Mouse (Mus musculus): ENCODE measurements at regions not wholly inside any gene's neighbourhood (a gene's known extent, or its start where the extent isn't known, plus 50 kb on each side); places are given as distances from the start of the nearest gene placed in this dataset.

DNA sequence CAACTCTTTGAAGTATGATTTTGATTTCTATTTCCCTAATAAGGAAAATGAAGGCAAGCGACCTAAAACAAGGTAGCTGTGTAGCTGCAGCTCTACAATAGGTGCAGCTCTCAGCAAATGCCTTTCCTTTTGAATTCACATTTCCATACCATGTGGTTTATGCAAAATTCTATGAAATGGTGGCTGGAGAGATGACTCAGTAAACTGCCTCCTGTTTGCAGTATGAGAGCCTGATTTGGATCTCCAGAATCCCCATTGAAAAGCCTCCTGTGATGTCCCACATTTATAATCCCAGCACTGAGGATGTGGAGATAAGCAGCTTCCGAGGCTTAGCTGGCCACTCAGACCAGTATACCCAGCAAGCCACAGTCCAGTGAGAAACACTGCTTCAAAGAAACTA is 59.6 kb downstream of the Npy1r start:
- H3K9ac ChIP-seq (replicated peaks; ENCODE audit: low read length): no peak overlapping the region
- no peak overlapping the region for H3K4me3 ChIP-seq (ENCODE audit: low read length)
- H3K27ac ChIP-seq (ENCODE audit: low read length): no peak overlapping the region
- H3K4me2 ChIP-seq (replicated peaks; ENCODE audit: low read depth, low read length): no peak overlapping the region
- H3K4me1 ChIP-seq (ENCODE audit: insufficient read depth, low read length): no peaks in the 10 kb centered on the region
- 81% methylated on average over 2 of the region's 2 CpGs for whole genome bisulfite sequencing
- ATAC-seq (ENCODE audit: low FRiP score, low TSS enrichment): no peak
- no peaks in the 10 kb centered on the region for H3K36me3 ChIP-seq (ENCODE audit: insufficient read depth, low read length)
- no peaks in the 10 kb centered on the region for H3K27me3 ChIP-seq (ENCODE audit: insufficient read depth, low read length)
- no peaks in the 10 kb centered on the region for H3K9me3 ChIP-seq (ENCODE audit: low read length)

DNA sequence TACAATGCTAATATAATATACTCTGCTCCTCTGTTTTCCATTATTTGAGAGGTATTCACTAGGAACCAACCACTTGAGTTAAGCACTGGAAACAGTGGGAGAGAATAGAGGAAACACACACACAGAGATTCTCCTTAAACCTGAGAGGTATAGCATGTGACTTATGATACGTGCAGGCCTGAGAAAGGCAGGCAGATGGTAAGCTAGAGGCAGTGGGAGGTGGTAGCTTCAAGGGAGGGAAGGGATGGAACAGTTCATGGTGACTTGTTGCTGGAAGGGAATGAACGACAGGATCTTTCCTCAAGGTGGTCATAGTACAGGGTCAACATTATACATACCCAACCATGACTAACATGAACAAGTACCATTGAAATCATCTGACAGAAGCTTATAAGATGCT is 60.8 kb downstream of the Npy1r start:
- H3K27me3 ChIP-seq (ENCODE audit: insufficient read depth, low read length): no peaks in the 10 kb centered on the region
- H3K4me2 ChIP-seq (replicated peaks; ENCODE audit: low read depth, low read length): no peak overlapping the region
- no peaks in the 10 kb centered on the region for H3K9me3 ChIP-seq (ENCODE audit: low read length)
- H3K4me1 ChIP-seq (ENCODE audit: insufficient read depth, low read length): no peaks in the 10 kb centered on the region
- H3K36me3 ChIP-seq (ENCODE audit: insufficient read depth, low read length): no peaks in the 10 kb centered on the region
- no peak overlapping the region for H3K4me3 ChIP-seq (ENCODE audit: low read length)
- H3K27ac ChIP-seq (ENCODE audit: low read length): no peak overlapping the region
- WGBS: 80% methylated on average over 2 of the region's 2 CpGs
- no peak overlapping the region for H3K9ac ChIP-seq (replicated peaks; ENCODE audit: low read length)
- ATAC-seq (ENCODE audit: low FRiP score, low TSS enrichment): no peak

DNA sequence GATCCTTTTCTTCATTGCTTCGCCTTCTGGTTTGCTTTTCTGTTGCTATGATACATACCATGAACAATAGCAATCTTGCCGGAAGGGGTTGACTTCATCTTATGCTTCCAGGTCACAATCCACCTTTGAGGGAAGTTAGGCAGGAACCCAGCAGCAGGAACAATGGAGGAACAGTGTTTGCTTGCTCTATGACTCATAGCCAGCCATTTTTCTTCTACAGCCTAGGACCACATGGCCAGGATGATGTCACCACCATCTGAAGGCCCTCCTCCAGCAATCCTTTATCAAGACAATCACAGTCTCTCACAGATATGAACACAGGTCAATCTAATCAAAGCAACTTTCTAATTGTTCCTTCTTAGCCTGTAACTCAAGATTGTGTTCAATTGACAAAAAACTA is 61.5 kb downstream of the Npy1r start:
- H3K4me2 ChIP-seq (replicated peaks; ENCODE audit: low read depth, low read length): no peak overlapping the region
- no peak overlapping the region for H3K4me3 ChIP-seq (ENCODE audit: low read length)
- no peak for ATAC-seq (ENCODE audit: low FRiP score, low TSS enrichment)
- H3K9me3 ChIP-seq (ENCODE audit: low read length): no peaks in the 10 kb centered on the region
- H3K9ac ChIP-seq (replicated peaks; ENCODE audit: low read length): no peak overlapping the region
- H3K27ac ChIP-seq (ENCODE audit: low read length): no peak overlapping the region
- H3K36me3 ChIP-seq (ENCODE audit: insufficient read depth, low read length): no peaks in the 10 kb centered on the region
- H3K4me1 ChIP-seq (ENCODE audit: insufficient read depth, low read length): no peaks in the 10 kb centered on the region
- no peaks in the 10 kb centered on the region for H3K27me3 ChIP-seq (ENCODE audit: insufficient read depth, low read length)
- WGBS: 87% methylated on average over 2 of the region's 2 CpGs

DNA sequence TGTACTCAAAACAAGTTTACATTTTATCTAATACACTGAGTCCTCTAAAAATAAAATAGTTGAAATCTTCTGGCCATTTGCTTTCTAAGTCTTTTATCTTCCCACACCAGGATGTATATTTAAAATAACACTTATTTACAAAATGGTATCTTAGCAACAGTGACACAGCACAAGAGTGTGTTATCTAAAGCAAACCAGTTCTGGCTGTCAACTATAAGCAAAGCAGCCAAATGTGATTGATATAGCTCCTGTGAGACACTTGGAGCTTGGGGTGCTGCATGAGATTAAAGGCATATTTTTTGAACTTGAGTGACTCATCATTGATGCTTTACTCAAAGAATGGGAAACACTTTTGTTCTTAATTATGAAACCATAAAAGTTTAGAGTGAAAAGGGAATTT is 62.7 kb downstream of the Npy1r start:
- Histone ChIP-seq H3K9ac (replicated peaks; ENCODE audit: low read length) (no peak overlapping the region), H3K4me2 (replicated peaks; ENCODE audit: low read depth, low read length) (no peak overlapping the region), H3K4me3 (ENCODE audit: low read length) (no peak overlapping the region), H3K9me3 (ENCODE audit: low read length) (no peaks in the 10 kb centered on the region), H3K27ac (ENCODE audit: low read length) (no peak overlapping the region), H3K27me3 (ENCODE audit: insufficient read depth, low read length) (no peaks in the 10 kb centered on the region), H3K4me1 (ENCODE audit: insufficient read depth, low read length) (no peaks in the 10 kb centered on the region), H3K36me3 (ENCODE audit: insufficient read depth, low read length) (no peaks in the 10 kb centered on the region)
- no peak for ATAC-seq (ENCODE audit: low FRiP score, low TSS enrichment)

DNA sequence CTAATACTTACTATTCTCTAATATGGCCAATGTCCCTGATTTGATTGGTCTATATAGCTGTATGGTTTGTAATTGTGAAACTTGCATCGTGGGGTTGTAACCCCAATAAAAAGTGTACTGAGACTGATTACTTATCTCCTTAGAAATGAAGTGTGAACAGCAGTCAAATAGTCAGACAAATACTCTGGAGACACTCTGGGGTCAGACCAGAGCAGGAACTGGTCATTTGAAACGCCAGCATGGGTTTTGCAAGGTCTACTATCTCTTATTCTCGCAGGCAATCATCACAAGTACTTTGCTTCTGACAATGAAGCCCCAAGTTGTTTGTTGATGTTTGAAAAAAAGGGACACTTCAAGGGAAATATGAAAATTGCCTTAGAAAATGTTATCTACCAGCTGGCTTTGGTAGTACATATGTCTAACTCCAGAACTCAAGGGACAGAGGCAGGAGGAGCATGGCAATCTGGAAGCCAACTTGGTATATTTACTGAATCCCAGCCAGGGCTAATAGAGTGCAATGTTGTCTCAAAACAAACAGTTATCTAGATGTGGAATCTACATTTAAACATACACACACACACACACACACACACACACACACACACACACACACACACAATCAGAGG is 64.1 kb downstream of the Npy1r start:
- WGBS: 53% methylated on average over 3 of the region's 3 CpGs
- H3K27me3 ChIP-seq (ENCODE audit: insufficient read depth, low read length): no peaks in the 10 kb centered on the region
- no peak overlapping the region for H3K4me3 ChIP-seq (ENCODE audit: low read length)
- no peak overlapping the region for H3K27ac ChIP-seq (ENCODE audit: low read length)
- no peak overlapping the region for H3K9ac ChIP-seq (replicated peaks; ENCODE audit: low read length)
- no peaks in the 10 kb centered on the region for H3K9me3 ChIP-seq (ENCODE audit: low read length)
- H3K4me2 ChIP-seq (replicated peaks; ENCODE audit: low read depth, low read length): no peak overlapping the region
- H3K4me1 ChIP-seq (ENCODE audit: insufficient read depth, low read length): no peaks in the 10 kb centered on the region
- H3K36me3 ChIP-seq (ENCODE audit: insufficient read depth, low read length): no peaks in the 10 kb centered on the region
- ATAC-seq (ENCODE audit: low FRiP score, low TSS enrichment): no peak

DNA sequence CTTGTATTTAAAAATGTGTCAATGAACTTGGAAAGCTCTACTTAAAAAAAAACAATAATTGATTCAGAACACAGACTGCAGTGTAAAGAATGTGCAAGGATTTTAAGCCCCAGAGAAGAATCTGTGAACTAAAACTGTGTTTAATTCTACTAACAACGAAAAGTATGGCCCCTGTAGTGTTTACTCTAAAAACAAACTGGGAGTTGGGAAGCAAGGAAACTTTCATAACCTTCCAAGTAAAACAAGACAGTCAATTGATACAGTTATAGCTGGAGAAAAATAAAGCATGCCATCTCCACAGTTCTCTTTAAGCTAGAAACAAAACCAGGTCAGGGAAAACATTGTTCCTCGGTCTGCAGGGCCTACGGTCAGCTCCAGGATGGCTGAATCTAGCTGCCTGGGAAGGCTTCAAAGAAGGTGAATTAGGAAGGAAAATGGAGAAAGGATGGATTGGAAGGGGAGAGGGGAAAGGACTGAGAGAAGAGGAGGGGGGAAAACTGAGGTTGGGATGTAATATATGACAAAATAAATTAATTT is 68.1 kb downstream of the Npy1r start:
- peak; percentile 65; the same call in 1 of the 2 replicates for ATAC-seq (ENCODE audit: low FRiP score, low TSS enrichment)
- Histone ChIP-seq H3K27me3 (ENCODE audit: insufficient read depth, low read length) (no peaks in the 10 kb centered on the region), H3K9me3 (ENCODE audit: low read length) (no peaks in the 10 kb centered on the region), H3K4me2 (replicated peaks; ENCODE audit: low read depth, low read length) (no peak overlapping the region), H3K36me3 (ENCODE audit: insufficient read depth, low read length) (no peaks in the 10 kb centered on the region), H3K4me3 (ENCODE audit: low read length) (no peak overlapping the region), H3K9ac (replicated peaks; ENCODE audit: low read length) (no peak overlapping the region), H3K27ac (ENCODE audit: low read length) (no peak overlapping the region), H3K4me1 (ENCODE audit: insufficient read depth, low read length) (no peaks in the 10 kb centered on the region)
- WGBS: 14% methylated on average over 3 of the region's 3 CpGs

DNA sequence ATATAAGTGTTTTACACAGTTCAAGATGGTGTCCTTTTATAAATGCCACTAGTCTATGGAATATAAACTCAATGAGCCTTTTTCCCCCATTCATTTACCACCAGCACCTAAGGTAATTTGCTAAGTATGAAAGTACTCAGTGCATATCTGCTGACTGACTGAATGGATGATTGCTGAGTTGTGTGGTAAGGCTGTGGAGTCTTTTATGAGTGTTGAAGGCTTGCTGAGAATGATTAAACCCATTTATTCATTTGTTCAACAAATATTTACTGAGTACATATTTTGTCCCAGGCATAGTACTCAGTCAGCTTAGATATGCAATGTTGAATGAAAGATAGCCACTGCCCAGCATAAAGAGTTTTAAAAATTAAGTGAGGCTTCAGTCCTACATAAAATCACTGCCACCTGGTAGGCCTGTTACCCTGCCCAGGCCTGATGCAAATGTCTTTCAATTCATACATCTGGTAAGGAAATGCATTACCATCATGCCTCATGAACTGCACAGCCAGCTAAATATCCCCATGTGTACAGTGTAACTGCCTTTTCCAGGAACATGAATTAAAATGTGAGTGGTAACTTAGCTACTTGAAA is 71.5 kb downstream of the Npy1r start:
- Histone ChIP-seq H3K4me2 (replicated peaks; ENCODE audit: low read depth, low read length) (no peak overlapping the region), H3K36me3 (ENCODE audit: insufficient read depth, low read length) (no peaks in the 10 kb centered on the region), H3K9me3 (ENCODE audit: low read length) (no peaks in the 10 kb centered on the region), H3K27me3 (ENCODE audit: insufficient read depth, low read length) (no peaks in the 10 kb centered on the region), H3K4me3 (ENCODE audit: low read length) (no peak overlapping the region), H3K4me1 (ENCODE audit: insufficient read depth, low read length) (no peaks in the 10 kb centered on the region), H3K9ac (replicated peaks; ENCODE audit: low read length) (no peak overlapping the region), H3K27ac (ENCODE audit: low read length) (no peak overlapping the region)
- no peak for ATAC-seq (ENCODE audit: low FRiP score, low TSS enrichment)

DNA sequence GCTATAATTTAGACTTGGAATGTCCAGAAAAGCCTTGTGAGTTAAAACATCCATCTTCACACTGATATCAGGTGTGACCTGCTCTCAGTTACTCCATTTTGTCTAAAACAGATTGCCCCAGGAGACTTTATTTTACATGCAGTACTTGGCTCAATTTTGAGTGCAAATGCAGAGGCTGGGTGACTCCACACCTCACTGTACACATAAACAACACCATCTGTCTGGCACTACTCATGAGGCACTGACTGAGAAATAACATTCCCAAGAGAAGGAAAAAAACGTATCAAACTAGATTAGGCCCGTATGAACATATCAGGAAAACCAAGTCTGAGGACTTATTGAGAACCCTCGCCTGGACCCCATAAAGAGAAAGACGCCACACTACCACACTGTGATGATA is 74.1 kb downstream of the Npy1r start:
- ATAC-seq (ENCODE audit: low FRiP score, low TSS enrichment): no peak
- H3K4me2 ChIP-seq (replicated peaks; ENCODE audit: low read depth, low read length): no peak overlapping the region
- H3K9me3 ChIP-seq (ENCODE audit: low read length): no peaks in the 10 kb centered on the region
- no peak overlapping the region for H3K9ac ChIP-seq (replicated peaks; ENCODE audit: low read length)
- H3K4me1 ChIP-seq (ENCODE audit: insufficient read depth, low read length): no peaks in the 10 kb centered on the region
- WGBS: 84% methylated on average over 4 of the region's 4 CpGs
- no peaks in the 10 kb centered on the region for H3K36me3 ChIP-seq (ENCODE audit: insufficient read depth, low read length)
- no peaks in the 10 kb centered on the region for H3K27me3 ChIP-seq (ENCODE audit: insufficient read depth, low read length)
- H3K27ac ChIP-seq (ENCODE audit: low read length): no peak overlapping the region
- no peak overlapping the region for H3K4me3 ChIP-seq (ENCODE audit: low read length)

DNA sequence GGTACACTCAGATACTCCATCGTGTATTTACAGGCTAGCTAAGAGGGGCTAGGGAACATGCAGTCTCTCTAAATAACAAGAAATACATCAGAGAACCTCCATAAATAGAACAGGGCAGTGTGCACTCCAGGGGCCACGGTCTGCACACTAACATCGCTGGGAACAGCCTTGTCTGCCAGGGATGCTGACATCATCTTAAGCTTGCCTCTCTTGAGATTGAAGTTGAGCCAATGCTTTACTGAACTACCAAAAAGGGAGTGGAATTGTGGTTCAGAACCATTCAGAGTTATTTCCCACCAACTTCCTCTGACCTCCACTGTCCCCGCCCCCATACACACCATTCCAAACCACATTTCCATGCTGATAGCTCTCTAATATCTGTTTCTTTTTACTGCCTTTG is 75.7 kb downstream of the Npy1r start:
- Histone ChIP-seq H3K9ac (replicated peaks; ENCODE audit: low read length) (no peak overlapping the region), H3K9me3 (ENCODE audit: low read length) (no peaks in the 10 kb centered on the region), H3K4me1 (ENCODE audit: insufficient read depth, low read length) (no peaks in the 10 kb centered on the region), H3K36me3 (ENCODE audit: insufficient read depth, low read length) (no peaks in the 10 kb centered on the region), H3K27ac (ENCODE audit: low read length) (no peak overlapping the region), H3K27me3 (ENCODE audit: insufficient read depth, low read length) (no peaks in the 10 kb centered on the region), H3K4me2 (replicated peaks; ENCODE audit: low read depth, low read length) (no peak overlapping the region), H3K4me3 (ENCODE audit: low read length) (no peak overlapping the region)
- 69% methylated on average over 4 of the region's 4 CpGs for WGBS
- no peak for ATAC-seq (ENCODE audit: low FRiP score, low TSS enrichment)

DNA sequence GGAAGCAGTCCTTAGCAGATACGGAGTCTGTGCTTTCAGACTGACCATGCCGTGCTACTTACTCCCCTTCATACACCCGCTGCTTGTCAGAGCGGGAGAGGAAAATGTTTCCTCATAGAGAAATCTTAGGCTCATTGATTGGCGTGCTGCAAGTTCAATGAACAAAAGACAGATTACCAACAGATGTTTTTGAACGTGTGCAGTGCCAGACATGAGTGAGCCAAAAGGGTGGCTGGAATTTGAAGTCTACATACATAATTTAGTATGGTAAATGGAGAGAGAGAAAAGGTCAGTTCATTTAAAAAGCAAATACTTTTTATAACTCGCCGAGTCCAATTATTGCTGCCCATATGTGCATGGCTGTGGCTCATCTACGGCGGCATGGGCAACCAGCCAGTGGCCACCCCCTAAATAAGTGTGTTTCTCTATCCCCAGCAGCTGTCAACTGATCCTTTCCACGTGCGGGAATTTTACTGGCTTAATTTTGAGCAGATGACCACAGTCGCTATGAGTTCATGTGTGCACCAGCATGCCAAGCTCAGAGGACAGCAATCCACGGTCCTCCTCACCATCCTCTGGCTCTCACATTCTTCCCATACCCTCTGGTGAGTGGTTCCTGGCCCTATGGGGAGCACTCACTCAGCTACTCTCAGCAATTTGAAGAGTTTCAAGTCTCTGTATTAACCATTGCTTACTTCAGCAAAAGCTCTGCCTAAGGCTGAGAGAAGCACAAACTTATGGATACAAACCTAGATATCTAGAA is 80.3 kb downstream of the Npy1r start:
- WGBS: 71% methylated on average over 14 of the region's 14 CpGs
- Histone ChIP-seq H3K27me3 (ENCODE audit: insufficient read depth, low read length) (no peaks in the 10 kb centered on the region), H3K4me3 (ENCODE audit: low read length) (no peak overlapping the region), H3K9ac (replicated peaks; ENCODE audit: low read length) (no peak overlapping the region), H3K4me1 (ENCODE audit: insufficient read depth, low read length) (no peaks in the 10 kb centered on the region), H3K36me3 (ENCODE audit: insufficient read depth, low read length) (no peaks in the 10 kb centered on the region), H3K9me3 (ENCODE audit: low read length) (no peaks in the 10 kb centered on the region), H3K27ac (ENCODE audit: low read length) (no peak overlapping the region), H3K4me2 (replicated peaks; ENCODE audit: low read depth, low read length) (no peak overlapping the region)
- no peak for ATAC-seq (ENCODE audit: low FRiP score, low TSS enrichment)

Measured in kidney, embryonic 16.5 days (tissue).